Mouse (Mus musculus) stomach, embryonic 15.5 days (tissue): Measurements from ENCODE around the gene Ccdc22. TPM values are rescaled to one million over a fixed set of nuclear protein-coding genes. Genes with fewer than 3 reads are reported as not detected.

Source experiments
- ATAC-seq: fragments of 200-750 bp; cut with Nextera tagmentation; 2 replicates; pipeline ENCODE4 v1.8.0; 2017; ENCODE audit warnings: low read depth, moderate number of reproducible peaks, moderate TSS enrichment; ENCODE audit not compliant: insufficient read depth, low FRiP score
- H3K27ac ChIP-seq: fragments of 300-500 bp; sonication (generic); 2 replicates; pipeline ENCODE4 v1.5.1; 2015; ENCODE audit warnings: mild to moderate bottlenecking, inconsistent platforms
- H3K27me3 ChIP-seq: fragments of 300-500 bp; sonication (generic); replicated peaks from 2 replicates; pipeline ENCODE4 v1.6.1; 2015; ENCODE audit warnings: inconsistent platforms
- H3K36me3 ChIP-seq: fragments of 300-500 bp; sonication (generic); 2 replicates; pipeline ENCODE4 v1.6.1; 2015; ENCODE audit warnings: inconsistent platforms
- H3K4me1 ChIP-seq: fragments of 300-500 bp; sonication (generic); 2 replicates; pipeline ENCODE4 v1.6.1; 2015; ENCODE audit warnings: inconsistent platforms
- H3K4me2 ChIP-seq: fragments of 300-500 bp; sonication (generic); 2 replicates; pipeline ENCODE4 v1.6.1; 2015; ENCODE audit warnings: mild to moderate bottlenecking, inconsistent platforms
- H3K4me3 ChIP-seq: fragments of 300-500 bp; sonication (generic); replicated peaks from 2 replicates; pipeline ENCODE4 v1.5.1; 2015; ENCODE audit warnings: inconsistent platforms
- H3K9ac ChIP-seq: fragments of 300-500 bp; sonication (generic); 2 replicates; pipeline ENCODE4 v1.6.1; 2015; ENCODE audit warnings: inconsistent platforms
- H3K9me3 ChIP-seq: fragments of 300-500 bp; sonication (generic); 2 replicates; pipeline ENCODE4 v1.6.1; 2016; ENCODE audit warnings: inconsistent platforms
- WGBS: fragments of 180-500 bp; shearing (Covaris S2); methylation state at CpG from one replicate; pipeline ENCODE4 v1.1.7; 2015; 5-methylcytosine and 5-hydroxymethylcytosine counted together
- polyA plus RNA-seq: library from polyadenylated mRNA; unstranded; fragments of >200 nt; fragmentation: Nextera tagmentation; extraction: Ambion mirVana; gene quantifications from 2 replicates; pipeline ENCODE4 v1.2.1, GENCODE M21; 2015

Ccdc22 gene
- polyA plus RNA-seq = 28.0 and 29.0 TPM in 2 replicates

DNA sequence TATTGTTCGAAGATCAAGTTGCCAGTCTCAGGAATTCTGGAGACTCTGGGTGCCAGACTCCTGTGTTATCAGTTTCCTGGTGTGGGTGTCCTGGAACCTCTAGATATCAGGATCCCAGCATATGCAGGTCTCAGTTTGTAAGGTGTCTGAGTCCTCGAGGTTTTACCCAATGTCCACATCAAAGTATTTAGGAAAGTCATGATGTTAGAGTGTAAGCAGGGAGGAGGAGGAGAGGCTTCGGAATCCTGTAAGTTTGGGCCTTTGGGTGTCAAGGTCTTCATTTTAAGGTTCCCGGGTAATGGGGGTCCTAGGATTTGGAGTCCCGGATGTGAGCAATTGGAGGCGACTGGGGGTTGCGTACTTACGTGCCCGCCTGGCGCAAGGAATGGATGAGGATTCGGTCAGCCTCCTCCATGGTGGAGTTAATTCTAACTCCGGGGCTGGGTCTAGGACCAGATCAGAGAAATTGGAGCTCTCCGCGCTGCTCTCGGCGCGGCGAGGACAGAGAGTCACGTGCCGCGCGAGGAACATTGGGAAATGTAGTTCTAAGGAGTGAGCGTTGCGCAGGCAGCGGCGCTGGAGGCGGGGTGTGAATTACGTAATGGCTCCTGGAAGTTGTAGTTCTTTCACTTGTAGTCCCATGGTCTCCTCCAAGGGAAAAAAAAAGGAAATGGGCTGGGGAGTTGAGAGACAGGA is at the start of gene Ccdc22:
Gene Ccdc22, minus strand, starts transcription at position 639 of the 696 bp plus-strand sequence.
- H3K36me3 ChIP-seq = no peaks in the 10 kb centered on the region
- peak; percentile 90 for ATAC-seq
- no peaks in the 10 kb centered on the region for H3K4me1 ChIP-seq
- no peaks in the 10 kb centered on the region for H3K9me3 ChIP-seq
- 12% methylated on average over 28 of the region's 28 CpGs for WGBS
- H3K27me3 ChIP-seq = no peaks in the 10 kb centered on the region
- no peak within 1 kb of the TSS for H3K9ac ChIP-seq
- peak within 1 kb of the TSS; percentile 48 for H3K4me2 ChIP-seq
- H3K4me3 ChIP-seq = peak within 1 kb of the TSS; percentile 50
- 0 out of 2 replicates have a peak within 1 kb of the TSS, but pooled peaks have one; percentile 21 for H3K27ac ChIP-seq

DNA sequence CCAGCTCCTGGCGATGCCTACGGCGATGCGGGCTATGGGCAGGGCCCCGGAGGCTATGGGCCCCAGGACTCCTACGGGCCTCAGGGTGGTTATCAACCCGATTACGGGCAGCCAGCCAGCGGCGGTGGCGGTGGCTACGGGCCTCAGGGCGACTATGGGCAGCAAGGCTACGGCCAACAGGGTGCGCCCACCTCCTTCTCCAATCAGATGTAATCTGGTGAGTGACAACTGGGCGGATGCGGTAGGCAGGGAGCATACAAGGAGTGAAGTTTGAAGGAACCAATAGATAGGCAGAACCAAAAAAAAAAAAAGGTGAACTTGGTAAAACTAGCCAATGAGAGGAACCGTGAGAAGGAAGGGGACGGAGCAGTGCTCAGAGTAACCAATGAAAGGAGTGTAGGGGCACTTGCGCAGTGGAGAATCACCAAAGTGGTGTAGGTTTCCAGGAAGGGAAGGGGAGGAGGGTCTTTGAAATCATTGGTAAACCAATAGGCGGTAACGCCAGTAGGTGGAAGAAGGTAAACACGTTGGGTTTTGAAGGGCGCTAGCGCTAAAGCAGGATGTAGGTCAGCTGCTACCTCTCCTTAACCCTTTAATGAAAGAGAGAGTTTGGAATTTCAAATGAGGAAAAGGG is 43.5 kb upstream of the Ccdc22 start:
- H3K9me3 ChIP-seq = no peaks in the 10 kb centered on the region
- H3K4me1 ChIP-seq = no peaks in the 10 kb centered on the region
- H3K27me3 ChIP-seq = no peaks in the 10 kb centered on the region
- peak overlapping the region; percentile 84 for H3K27ac ChIP-seq
- H3K36me3 ChIP-seq = no peaks in the 10 kb centered on the region
- peak overlapping the region; percentile 47 for H3K4me3 ChIP-seq
- WGBS = 17% methylated on average over 25 of the region's 25 CpGs
- peak overlapping the region; percentile 40; the same call in 1 of the 2 replicates for H3K9ac ChIP-seq
- ATAC-seq = peak; percentile 96
- peak overlapping the region; percentile 53 for H3K4me2 ChIP-seq

DNA sequence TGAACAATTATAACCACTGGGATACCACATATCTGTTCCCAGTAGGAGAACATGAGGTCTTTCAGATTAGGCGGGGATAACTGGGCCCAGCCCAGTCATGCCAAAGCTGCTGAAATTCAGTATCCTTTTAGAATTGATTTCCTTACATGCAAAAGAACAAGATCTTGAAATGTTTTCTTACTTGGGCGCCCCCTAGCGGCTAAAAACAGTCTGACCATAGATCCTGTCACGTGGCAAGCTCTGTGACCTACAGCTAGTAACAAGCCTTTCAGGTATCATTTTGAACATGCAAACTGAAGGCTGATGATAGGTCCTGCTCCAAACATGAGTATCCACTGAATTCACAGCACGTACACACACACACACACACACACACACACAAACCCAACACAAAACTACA is 40.0 kb upstream of the Ccdc22 start:
- Histone ChIP-seq H3K27ac (no peak overlapping the region), H3K27me3 (no peaks in the 10 kb centered on the region), H3K9ac (no peak overlapping the region), H3K4me3 (no peak overlapping the region), H3K4me2 (no peak overlapping the region), H3K4me1 (no peaks in the 10 kb centered on the region), H3K9me3 (no peaks in the 10 kb centered on the region), H3K36me3 (no peaks in the 10 kb centered on the region)
- no peak for ATAC-seq
- WGBS = 13% methylated on average over 5 of the region's 5 CpGs

DNA sequence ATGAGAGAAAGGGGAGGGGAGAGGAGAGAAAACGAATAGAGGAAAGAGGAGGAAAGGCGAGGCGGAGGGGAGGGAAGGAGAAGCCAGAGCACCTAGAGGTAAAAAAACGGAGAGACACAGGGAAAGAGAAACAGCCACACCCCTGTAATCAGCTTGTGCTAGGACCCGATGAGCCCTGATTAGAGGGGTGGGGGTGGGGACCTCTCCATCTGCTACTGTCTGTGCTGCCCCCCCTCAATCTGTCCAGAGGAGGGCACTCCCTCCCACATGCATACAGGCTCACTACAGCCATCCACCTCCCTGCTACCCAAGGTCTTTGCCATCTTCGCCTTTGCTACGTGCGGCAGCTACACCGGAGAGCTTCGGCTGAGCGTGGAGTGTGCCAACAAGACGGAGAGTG is 35.5 kb upstream of the Ccdc22 start:
- Histone ChIP-seq H3K27me3 (no peaks in the 10 kb centered on the region), H3K4me1 (no peaks in the 10 kb centered on the region), H3K27ac (no peak overlapping the region), H3K9ac (no peak overlapping the region), H3K9me3 (no peaks in the 10 kb centered on the region), H3K4me3 (no peak overlapping the region), H3K36me3 (no peaks in the 10 kb centered on the region), H3K4me2 (no peak overlapping the region)
- no peak for ATAC-seq
- WGBS = 25% methylated on average over 12 of the region's 12 CpGs

DNA sequence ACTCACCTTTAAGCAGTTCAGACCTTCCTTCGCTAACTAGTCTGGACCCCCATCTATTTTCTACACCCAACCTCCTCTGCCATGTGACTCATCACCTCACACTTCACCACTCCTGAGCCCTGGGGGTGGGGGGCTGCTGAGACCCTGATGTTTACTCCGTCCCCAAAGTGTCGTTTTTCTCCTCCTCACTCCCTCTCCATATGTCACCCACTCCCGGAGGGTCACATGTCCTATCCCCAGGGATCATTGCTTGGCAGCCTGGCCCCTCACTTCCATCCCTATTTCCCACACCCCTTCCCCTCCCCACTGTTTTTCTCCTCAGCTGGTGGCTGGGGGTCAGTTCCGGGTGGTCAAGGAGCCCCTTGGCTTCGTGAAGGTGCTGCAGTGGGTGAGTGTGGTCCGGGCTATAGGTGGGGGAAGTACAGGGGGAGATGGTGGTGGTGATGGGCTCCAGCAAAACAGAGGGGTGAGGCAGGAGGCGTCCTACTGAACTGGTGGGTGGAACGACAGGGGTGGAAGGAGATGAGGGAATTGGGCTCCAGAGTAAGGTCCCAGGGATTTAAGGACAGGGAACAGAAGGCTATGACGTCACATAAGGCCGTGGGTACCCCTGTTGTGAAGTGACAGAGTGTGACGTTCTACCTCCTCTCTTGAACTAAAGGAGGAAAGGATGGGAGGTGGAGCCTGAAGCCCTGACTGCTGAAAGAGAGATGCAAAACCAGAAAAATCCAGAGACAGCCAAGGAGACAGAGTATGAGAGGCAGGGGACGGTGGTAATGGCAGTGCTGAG is 34.4 kb upstream of the Ccdc22 start:
- ATAC-seq = no peak

DNA sequence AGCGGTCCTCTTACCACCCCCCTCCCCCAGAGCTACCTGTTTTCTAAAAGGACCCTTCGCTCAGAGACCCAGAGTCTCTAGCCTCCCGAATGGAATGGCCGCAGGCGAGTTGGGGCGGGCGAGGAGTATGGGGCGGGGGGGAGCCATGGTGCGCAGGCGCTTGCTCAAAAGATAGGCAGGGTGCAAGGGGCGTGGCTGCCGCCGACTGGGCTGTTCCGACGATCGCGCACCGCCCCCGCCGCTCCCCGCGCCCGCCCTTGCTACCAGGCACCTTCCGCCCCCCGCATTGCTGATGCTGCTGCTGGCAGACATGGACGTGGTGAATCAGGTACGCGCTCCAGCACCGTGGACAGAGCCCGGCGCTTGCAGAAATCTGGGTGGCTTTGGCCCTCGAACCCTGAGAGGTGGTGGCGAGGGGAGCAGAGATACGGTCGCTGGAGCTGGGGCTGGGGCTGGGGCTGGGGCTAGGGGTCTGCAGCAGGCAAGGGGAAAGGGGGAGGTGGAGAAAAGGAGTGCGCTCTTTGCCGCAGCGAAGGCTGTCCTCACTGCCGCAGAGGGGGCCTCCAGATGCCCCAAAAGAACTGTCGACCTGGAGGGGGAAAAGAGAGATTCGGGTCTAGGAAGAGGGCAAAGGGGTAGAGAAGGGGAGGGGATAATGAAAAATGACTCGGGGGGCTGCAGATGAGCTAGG is 33.2 kb upstream of the Ccdc22 start, which contains the start of gene Syp:
Gene Syp, plus strand, starts transcription at position 71 of the 691 bp plus-strand sequence.
- peak within 1 kb of the TSS; percentile 30 for H3K4me3 ChIP-seq
- 22% methylated on average over 37 of the region's 42 CpGs for WGBS
- no peaks in the 10 kb centered on the region for H3K27me3 ChIP-seq
- no peak within 1 kb of the TSS for H3K9ac ChIP-seq
- H3K4me1 ChIP-seq = no peaks in the 10 kb centered on the region
- H3K9me3 ChIP-seq = no peaks in the 10 kb centered on the region
- ATAC-seq = peak; percentile 81
- H3K27ac ChIP-seq = no peak within 1 kb of the TSS
- peak within 1 kb of the TSS; percentile 50 for H3K4me2 ChIP-seq
- H3K36me3 ChIP-seq = no peaks in the 10 kb centered on the region

More for the DNA sequence above, 34.4 kb upstream of the Ccdc22 start:
- Histone ChIP-seq H3K4me1 (no peaks in the 10 kb centered on the region), H3K4me2 (no peak overlapping the region), H3K36me3 (no peaks in the 10 kb centered on the region), H3K9me3 (no peaks in the 10 kb centered on the region), H3K4me3 (no peak overlapping the region), H3K27me3 (no peaks in the 10 kb centered on the region), H3K27ac (no peak overlapping the region), H3K9ac (no peak overlapping the region)
- 16% methylated on average over 13 of the region's 13 CpGs for whole genome bisulfite sequencing

DNA sequence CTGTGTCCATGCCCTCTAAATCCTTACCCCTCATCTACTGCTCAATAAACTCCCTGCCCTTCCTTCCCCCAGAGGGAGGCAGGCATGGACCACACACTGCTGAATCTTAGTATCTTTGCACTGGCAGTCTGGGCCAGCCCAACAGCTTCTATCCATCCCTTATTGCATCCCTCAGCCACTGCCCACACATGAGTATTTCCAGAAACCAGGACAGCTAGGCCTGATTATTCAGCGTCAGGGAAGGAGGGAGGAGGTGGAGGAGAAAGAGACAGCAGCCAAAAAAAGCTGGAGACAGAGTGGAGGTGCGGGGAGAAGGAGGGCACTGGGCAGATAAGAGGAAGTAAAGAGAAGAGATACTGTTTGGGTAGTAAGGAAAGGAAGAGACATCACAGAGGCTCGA is 29.8 kb upstream of the Ccdc22 start:
- 60% methylated on average over 3 of the region's 3 CpGs for WGBS
- H3K36me3 ChIP-seq = no peaks in the 10 kb centered on the region
- no peak overlapping the region for H3K4me2 ChIP-seq
- H3K9ac ChIP-seq = no peak overlapping the region
- H3K4me3 ChIP-seq = no peak overlapping the region
- no peaks in the 10 kb centered on the region for H3K4me1 ChIP-seq
- H3K27ac ChIP-seq = no peak overlapping the region
- H3K9me3 ChIP-seq = no peaks in the 10 kb centered on the region
- ATAC-seq = no peak
- no peaks in the 10 kb centered on the region for H3K27me3 ChIP-seq

DNA sequence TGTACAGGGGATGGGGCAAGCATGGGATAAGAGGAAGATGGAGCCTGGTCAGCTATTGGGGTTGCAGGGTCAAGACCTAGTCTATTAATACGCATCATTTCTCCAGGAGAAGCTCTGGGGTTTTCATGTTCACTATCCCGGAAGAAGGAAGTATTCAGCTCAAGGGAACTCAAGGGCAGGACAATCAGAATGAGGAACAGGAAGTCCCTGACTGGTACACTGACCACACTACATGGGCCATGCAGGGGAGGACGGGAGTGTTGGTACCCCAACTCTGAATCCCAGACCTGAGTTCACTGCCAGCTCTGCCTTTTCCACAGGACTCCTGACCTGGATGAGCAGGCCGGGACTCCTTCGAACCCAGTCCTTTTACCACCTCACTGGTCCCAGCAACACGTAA is 27.2 kb upstream of the Ccdc22 start:
- Histone ChIP-seq H3K4me1 (no peaks in the 10 kb centered on the region), H3K27me3 (no peaks in the 10 kb centered on the region), H3K36me3 (no peaks in the 10 kb centered on the region), H3K9me3 (no peaks in the 10 kb centered on the region), H3K4me3 (no peak overlapping the region), H3K4me2 (no peak overlapping the region), H3K9ac (no peak overlapping the region), H3K27ac (no peak overlapping the region)
- no peak for ATAC-seq
- WGBS = 85% methylated on average over 6 of the region's 6 CpGs

DNA sequence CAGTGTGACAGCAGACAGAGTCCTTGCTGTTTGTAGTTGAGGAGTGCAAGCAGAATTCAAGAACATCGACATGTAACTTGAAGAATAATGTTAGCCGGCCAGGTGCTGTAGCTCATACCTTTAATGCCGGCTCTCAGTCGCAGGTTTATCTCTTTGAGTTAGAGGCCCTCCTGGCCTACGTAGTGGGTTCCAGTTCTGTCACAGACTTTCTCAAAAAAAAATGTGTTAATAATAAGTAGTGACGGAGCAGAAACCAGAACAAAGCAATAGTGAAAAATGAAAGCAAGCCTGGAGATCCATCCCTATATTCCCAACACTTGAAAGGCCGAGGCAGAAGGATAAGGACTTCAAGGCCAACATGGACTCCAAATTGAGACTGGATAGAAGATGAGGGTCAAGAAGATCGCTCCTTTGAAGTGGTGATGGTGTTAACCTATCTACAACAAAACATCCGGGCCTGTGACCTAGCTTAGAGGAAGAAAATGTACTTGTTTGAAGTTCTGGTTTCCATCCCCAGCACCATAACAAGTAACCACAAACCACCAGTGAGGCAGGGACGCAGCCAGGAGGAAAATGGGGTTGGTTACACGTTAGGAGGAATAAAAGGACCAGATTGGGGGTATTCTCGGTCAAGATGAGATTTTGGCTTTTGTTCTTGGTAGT is 12.7 kb upstream of the Ccdc22 start:
- Histone ChIP-seq H3K4me3 (no peak overlapping the region), H3K9ac (no peak overlapping the region), H3K9me3 (no peaks in the 10 kb centered on the region), H3K27me3 (no peaks in the 10 kb centered on the region), H3K4me2 (no peak overlapping the region), H3K36me3 (no peaks in the 10 kb centered on the region), H3K27ac (no peak overlapping the region), H3K4me1 (no peaks in the 10 kb centered on the region)
- WGBS = 76% methylated on average over 12 of the region's 12 CpGs
- ATAC-seq = no peak

DNA sequence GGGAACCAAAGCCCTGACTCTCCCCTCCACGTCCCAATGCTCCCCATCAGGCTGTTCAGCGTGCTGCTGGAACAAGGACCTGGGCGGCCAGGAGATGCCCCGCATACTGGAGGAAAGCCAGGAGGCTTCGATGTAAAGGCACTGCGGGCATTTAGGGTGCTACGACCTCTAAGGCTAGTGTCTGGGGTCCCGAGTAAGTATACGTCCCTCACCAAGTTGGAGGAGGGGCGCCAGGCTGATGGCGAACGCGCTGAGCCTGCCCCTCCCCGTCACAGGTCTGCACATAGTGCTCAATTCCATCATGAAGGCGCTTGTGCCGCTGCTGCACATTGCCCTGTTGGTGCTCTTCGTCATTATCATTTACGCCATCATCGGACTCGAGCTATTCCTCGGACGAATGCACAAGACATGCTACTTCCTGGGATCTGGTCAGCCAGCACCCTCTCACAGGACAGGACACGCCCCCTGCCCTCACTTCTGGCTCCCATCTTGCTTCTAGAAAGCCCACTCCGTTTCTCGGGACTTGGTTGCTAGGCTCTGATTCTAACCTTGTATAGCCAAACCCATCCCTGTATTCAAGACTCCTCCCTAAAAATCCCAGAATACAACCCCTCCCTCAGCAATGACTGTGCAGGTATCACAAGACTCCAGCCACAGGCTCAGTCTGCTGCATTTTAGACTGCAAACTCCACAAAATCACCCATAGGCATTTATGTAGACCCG is 5.4 kb upstream of the Ccdc22 start:
- H3K36me3 ChIP-seq = no peaks in the 10 kb centered on the region
- H3K9ac ChIP-seq = no peak overlapping the region

DNA sequence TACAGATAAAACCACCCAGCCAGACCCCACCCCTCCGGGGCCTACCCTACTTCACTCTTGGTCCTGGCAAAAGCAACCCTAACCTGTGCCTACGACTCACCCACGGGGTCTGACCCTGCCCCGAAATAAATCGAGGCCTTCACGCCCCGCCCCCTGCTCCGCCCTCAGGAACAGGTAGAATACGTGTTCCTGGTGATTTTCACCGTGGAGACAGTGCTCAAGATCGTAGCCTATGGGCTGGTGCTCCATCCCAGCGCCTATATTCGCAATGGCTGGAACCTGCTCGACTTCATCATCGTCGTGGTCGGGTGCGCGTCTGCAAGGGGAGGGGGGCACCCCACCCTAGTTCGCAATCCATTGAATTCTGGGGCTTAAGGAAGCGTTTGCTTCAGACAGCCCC is 4.7 kb upstream of the Ccdc22 start:
- Histone ChIP-seq H3K9me3 (no peaks in the 10 kb centered on the region), H3K9ac (no peak overlapping the region), H3K4me3 (peak overlapping the region; percentile 40), H3K4me2 (peak overlapping the region; percentile 81), H3K4me1 (no peaks in the 10 kb centered on the region), H3K27ac (no peak overlapping the region), H3K36me3 (no peaks in the 10 kb centered on the region), H3K27me3 (no peaks in the 10 kb centered on the region)
- 31% methylated on average over 21 of the region's 21 CpGs for WGBS
- no peak; the same call in 1 of the 2 replicates for ATAC-seq

More for the DNA sequence above, 5.4 kb upstream of the Ccdc22 start:
- Histone ChIP-seq H3K9me3 (no peaks in the 10 kb centered on the region), H3K4me2 (peak overlapping the region; percentile 81), H3K27ac (no peak overlapping the region), H3K27me3 (no peaks in the 10 kb centered on the region), H3K4me3 (peak overlapping the region; percentile 40), H3K4me1 (no peaks in the 10 kb centered on the region)
- 30% methylated on average over 26 of the region's 26 CpGs for WGBS
- no peak for ATAC-seq
